Mouse (Mus musculus) MEL (cell line): Measurements from ENCODE around the gene Senp6. TPM values are rescaled to one million over a fixed set of nuclear protein-coding genes. Genes with fewer than 3 reads are reported as not detected.

Experiments used
- DNase-seq: peaks from one replicate; pipeline ENCODE4 v3.0.0; 2011; ENCODE audit warnings: low read depth, low spot score
- H3K27ac ChIP-seq: 2 replicates; pipeline ENCODE4 v1.5.1; 2012; ENCODE audit warnings: low read depth, mild to moderate bottlenecking, control low read depth, low read length, moderate library complexity; ENCODE audit not compliant: control insufficient read depth
- H3K27me3 ChIP-seq, 2 experiments: fragments of 150-350 bp in 1 of 2; sonication (generic) in 1 of 2; 2 replicates each; pipeline ENCODE4 v1.6.1; 2012; ENCODE audit warnings: low read length in 2 of 2, mild to moderate bottlenecking in 2 of 2, improper control_type of control experiment in 1 of 2, moderate library complexity in 1 of 2; ENCODE audit not compliant: insufficient read depth in 2 of 2, control insufficient read depth in 1 of 2
- H3K36me3 ChIP-seq, 2 experiments: 2 replicates each; pipeline ENCODE4 v1.6.1; 2012 to 2014; ENCODE audit warnings: low read length in 2 of 2, improper control_type of control experiment in 1 of 2, inconsistent platforms in 1 of 2, mild to moderate bottlenecking in 1 of 2; ENCODE audit not compliant: insufficient read depth in 2 of 2, control insufficient read depth in 1 of 2
- H3K4me1 ChIP-seq, 2 experiments: fragments of 150-350 bp in 1 of 2; sonication (generic) in 1 of 2; 2 replicates each; pipeline ENCODE4 v1.6.1; 2012; ENCODE audit warnings: low read length in 2 of 2, improper control_type of control experiment in 1 of 2, mild to moderate bottlenecking in 1 of 2; ENCODE audit not compliant: insufficient read depth in 2 of 2, control insufficient read depth in 1 of 2
- H3K4me3 ChIP-seq, 2 experiments: fragments of 150-350 bp in 1 of 2; sonication (generic) in 1 of 2; 2 replicates each; pipeline ENCODE4 v1.5.1; 2012; ENCODE audit warnings: low read depth in 2 of 2, low read length in 2 of 2, mild to moderate bottlenecking in 2 of 2, moderate library complexity in 2 of 2, control low read depth in 1 of 2, improper control_type of control experiment in 1 of 2; ENCODE audit not compliant: control insufficient read depth in 1 of 2, insufficient read depth in 1 of 2
- H3K79me2 ChIP-seq: 2 replicates; pipeline ENCODE4 v1.6.1; 2012; ENCODE audit warnings: mild to moderate bottlenecking, low read length, moderate library complexity; ENCODE audit not compliant: control insufficient read depth, poor library complexity, insufficient read depth
- H3K9ac ChIP-seq: 2 replicates; pipeline ENCODE4 v1.6.1; 2012; ENCODE audit warnings: low read depth, mild to moderate bottlenecking, control low read depth, low read length, moderate library complexity; ENCODE audit not compliant: control insufficient read depth, poor library complexity, severe bottlenecking
- H3K9me3 ChIP-seq: fragments of 150-350 bp; sonication (generic); replicated peaks from 2 replicates; pipeline ENCODE4 v1.6.1; 2012; ENCODE audit warnings: mild to moderate bottlenecking, low read length, improper control_type of control experiment, moderate library complexity; ENCODE audit not compliant: insufficient read depth
- CHD1 ChIP-seq: IDR thresholded peaks from 2 replicates; pipeline ENCODE4 v1.6.1; 2012; ENCODE audit warnings: low read depth, mild to moderate bottlenecking, inconsistent platforms, low read length, improper control_type of control experiment
- CHD2 ChIP-seq: IDR thresholded peaks from 2 replicates; pipeline ENCODE4 v1.6.1; 2011; ENCODE audit warnings: low read length, improper control_type of control experiment
- CTCF ChIP-seq, 3 experiments: IDR thresholded peaks in 2 of 3; conservative IDR thresholded peaks in 1 of 3; 2 replicates each; pipeline ENCODE4 v1.5.1; 2011 to 2012; ENCODE audit warnings: low read length in 3 of 3, low read depth in 2 of 3, mild to moderate bottlenecking in 2 of 3, improper control_type of control experiment in 1 of 3, inconsistent platforms in 1 of 3, mixed read lengths in 1 of 3, moderate library complexity in 1 of 3; ENCODE audit not compliant: control insufficient read depth in 1 of 3, insufficient read depth in 1 of 3, poor library complexity in 1 of 3, severe bottlenecking in 1 of 3
- ELF1 ChIP-seq: IDR thresholded peaks from 2 replicates; pipeline ENCODE4 v1.6.1; 2014; ENCODE audit warnings: low read depth, mild to moderate bottlenecking, inconsistent platforms, low read length, improper control_type of control experiment, moderate library complexity
- GABPA ChIP-seq: IDR thresholded peaks from 2 replicates; pipeline ENCODE4 v1.6.1; 2012; ENCODE audit warnings: low read depth, mild to moderate bottlenecking, inconsistent platforms, low read length, improper control_type of control experiment, moderate library complexity
- GATA1 ChIP-seq: IDR thresholded peaks from 2 replicates; pipeline ENCODE4 v1.6.1; 2011; ENCODE audit warnings: low read depth, low read length, improper control_type of control experiment
- HCFC1 ChIP-seq: IDR thresholded peaks from 2 replicates; pipeline ENCODE4 v1.6.1; 2012; ENCODE audit warnings: low read depth, mild to moderate bottlenecking, inconsistent platforms, low read length, improper control_type of control experiment, moderate library complexity
- MAFK ChIP-seq: IDR thresholded peaks from 2 replicates; pipeline ENCODE4 v1.6.1; 2011; ENCODE audit warnings: low read depth, mild to moderate bottlenecking, low read length, improper control_type of control experiment, borderline replicate concordance
- MAX ChIP-seq: IDR thresholded peaks from 2 replicates; pipeline ENCODE4 v1.6.1; 2011; ENCODE audit warnings: low read length, improper control_type of control experiment
- MAZ ChIP-seq: IDR thresholded peaks from 2 replicates; pipeline ENCODE4 v1.6.1; 2012; ENCODE audit warnings: low read depth, mild to moderate bottlenecking, inconsistent platforms, low read length, improper control_type of control experiment
- MEF2A ChIP-seq: IDR thresholded peaks from 2 replicates; pipeline ENCODE4 v1.6.1; 2014; ENCODE audit warnings: low read depth, mild to moderate bottlenecking, inconsistent platforms, low read length, improper control_type of control experiment; ENCODE audit not compliant: poor library complexity, insufficient replicate concordance, severe bottlenecking; ENCODE audit errors: extremely low read depth
- MXI1 ChIP-seq: IDR thresholded peaks from 2 replicates; pipeline ENCODE4 v1.6.1; 2011; ENCODE audit warnings: mild to moderate bottlenecking, low read depth, low read length, improper control_type of control experiment
- MYC ChIP-seq: IDR thresholded peaks from 2 replicates; pipeline ENCODE4 v1.6.1; 2011; ENCODE audit warnings: low read depth, mild to moderate bottlenecking, low read length, improper control_type of control experiment, moderate library complexity
- NELFE ChIP-seq: IDR thresholded peaks from 2 replicates; pipeline ENCODE4 v1.6.1; 2011; ENCODE audit warnings: low read depth, low read length, improper control_type of control experiment
- POLR2A ChIP-seq, 2 experiments: IDR thresholded peaks; 2 replicates each; pipeline ENCODE4 v1.6.1; 2011 to 2012; ENCODE audit warnings: low read length in 2 of 2, mild to moderate bottlenecking in 2 of 2, control low read depth in 1 of 2, improper control_type of control experiment in 1 of 2, low read depth in 1 of 2, moderate library complexity in 1 of 2; ENCODE audit not compliant: control insufficient read depth in 1 of 2, insufficient read depth in 1 of 2, poor library complexity in 1 of 2
- POLR2AphosphoS2 ChIP-seq: IDR thresholded peaks from 2 replicates; pipeline ENCODE4 v1.6.1; 2011; ENCODE audit warnings: low read length, improper control_type of control experiment
- POLR2AphosphoS5 ChIP-seq: IDR thresholded peaks from 2 replicates; pipeline ENCODE4 v1.6.1; 2012; ENCODE audit warnings: low read depth, borderline replicate concordance, mild to moderate bottlenecking, inconsistent platforms, low read length, moderate library complexity, mixed read lengths
- RAD21 ChIP-seq: IDR thresholded peaks from 2 replicates; pipeline ENCODE4 v1.6.1; 2011; ENCODE audit warnings: mild to moderate bottlenecking, low read depth, low read length, improper control_type of control experiment
- RCOR1 ChIP-seq: IDR thresholded peaks from 2 replicates; pipeline ENCODE4 v1.6.1; 2012; ENCODE audit warnings: low read depth, mild to moderate bottlenecking, inconsistent platforms, low read length, improper control_type of control experiment
- SIN3A ChIP-seq: IDR thresholded peaks from 2 replicates; pipeline ENCODE4 v1.6.1; 2012; ENCODE audit warnings: low read length, improper control_type of control experiment, inconsistent platforms
- SMC3 ChIP-seq: IDR thresholded peaks from 2 replicates; pipeline ENCODE4 v1.6.1; 2011; ENCODE audit warnings: low read depth, low read length, improper control_type of control experiment
- TCF12 ChIP-seq: IDR thresholded peaks from 2 replicates; pipeline ENCODE4 v1.6.1; 2014; ENCODE audit warnings: low read depth, mild to moderate bottlenecking, inconsistent platforms, low read length, improper control_type of control experiment, moderate library complexity
- UBTF ChIP-seq: IDR thresholded peaks from 2 replicates; pipeline ENCODE4 v1.6.1; 2012; ENCODE audit warnings: low read depth, mild to moderate bottlenecking, inconsistent platforms, low read length, improper control_type of control experiment, moderate library complexity, borderline replicate concordance; ENCODE audit not compliant: insufficient read depth
- ZC3H11A ChIP-seq: IDR thresholded peaks from 2 replicates; pipeline ENCODE4 v1.6.1; 2012; ENCODE audit warnings: low read depth, mild to moderate bottlenecking, inconsistent platforms, low read length, improper control_type of control experiment
- ZMIZ1 ChIP-seq: IDR thresholded peaks from 2 replicates; pipeline ENCODE4 v1.6.1; 2012; ENCODE audit warnings: low read depth, mild to moderate bottlenecking, inconsistent platforms, low read length, improper control_type of control experiment, moderate library complexity
- ZNF384 ChIP-seq: IDR thresholded peaks from 2 replicates; pipeline ENCODE4 v1.6.1; 2012; ENCODE audit warnings: low read depth, mild to moderate bottlenecking, inconsistent platforms, low read length, improper control_type of control experiment
- polyA plus RNA-seq, 2 experiments: library from polyadenylated mRNA; stranded (reverse) in 1 of 2; unstranded in 1 of 2; fragments of >175 nt in 1 of 2; fragments of >200 nt in 1 of 2; gene quantifications; 2 replicates each; pipeline versions ENCODE4 v1.2.1 to v1.2.4; 2012; ENCODE audit warnings: low replicate concordance in 2 of 2, low read depth in 1 of 2; ENCODE audit not compliant: insufficient read length in 2 of 2, insufficient read depth in 1 of 2, missing spikeins in 1 of 2
- total RNA-seq: library from RNA; depleted of rRNA; stranded (reverse); fragments of 300-350 nt; gene quantifications from 2 replicates; pipeline ENCODE4 v1.2.3, GENCODE M21; 2012

The Senp6 gene
- total and polyA plus RNA-seq, 3 experiments, result 67.0 to 670 (median 71.1) TPM

- no peaks in the 10 kb centered on the region for H3K9me3 ChIP-seq
- H3K4me1 ChIP-seq, result no peaks in the 10 kb centered on the region
- 0 out of 4 replicates have a peak, but pooled peaks cover 0 to 2% of the 10 kb centered on the region in 2 experiments for H3K27me3 ChIP-seq
- no peak overlapping the region for H3K9ac ChIP-seq
- H3K4me3 ChIP-seq, result no peak overlapping the region
- no peaks in the 10 kb centered on the region for H3K79me2 ChIP-seq
- no peak overlapping the region for H3K27ac ChIP-seq
- no peaks in the 10 kb centered on the region for H3K36me3 ChIP-seq
- TF ChIP-seq HCFC1 (no peak), GATA1 (no peak), ZC3H11A (no peak), MAX (no peak), UBTF (no peak), MYC (no peak), POLR2AphosphoS5 (no peak), TCF12 (no peak), SIN3A (no peak), MEF2A (no peak), CHD1 (no peak), MXI1 (no peak), CHD2 (no peak), ZNF384 (no peak), POLR2AphosphoS2 (no peak), SMC3 (no peak), ZMIZ1 (no peak), NELFE (no peak)
- DNase-seq, result no peak
Measured at GRCm38 (mm10) chr9:80185737-80186136, 119.0 kb downstream of the Senp6 start.

- H3K4me3 ChIP-seq, result no peak overlapping the region
- DNase-seq, result no peak
- H3K36me3 ChIP-seq, result no peaks in the 10 kb centered on the region
- H3K4me1 ChIP-seq, result no peaks in the 10 kb centered on the region
- H3K27me3 ChIP-seq, result 0 out of 4 replicates have a peak, but pooled peaks cover 0 to 2% of the 10 kb centered on the region in 2 experiments
- no peak overlapping the region for H3K9ac ChIP-seq
- H3K27ac ChIP-seq, result no peak overlapping the region
- H3K9me3 ChIP-seq, result no peaks in the 10 kb centered on the region
- H3K79me2 ChIP-seq, result no peaks in the 10 kb centered on the region
- no peak for TF ChIP-seq SIN3A
- no peak for TF ChIP-seq CTCF (IDR thresholded peaks at IDR 0.05 in 2 of 3, conservative IDR thresholded peaks at IDR 0.05 in 1 of 3; ENCODE audit: control insufficient read depth in 1 of 3, insufficient read depth in 1 of 3, low read depth in 2 of 3, low read length in 3 of 3, poor library complexity in 1 of 3, severe bottlenecking in 1 of 3)
- no peak for TF ChIP-seq MAX
- TF ChIP-seq NELFE, result no peak
- no peak for TF ChIP-seq MAZ
- TF ChIP-seq MAFK, result no peak
- TF ChIP-seq HCFC1, result no peak
- no peak for TF ChIP-seq POLR2A (IDR thresholded peaks at IDR 0.05; ENCODE audit: control insufficient read depth in 1 of 2, insufficient read depth in 1 of 2, low read depth in 1 of 2, low read length in 2 of 2, poor library complexity in 1 of 2)
- TF ChIP-seq GABPA, result no peak
- TF ChIP-seq RAD21, result no peak
- TF ChIP-seq SMC3, result no peak
- TF ChIP-seq ZC3H11A, result no peak
- TF ChIP-seq POLR2AphosphoS5, result no peak
- TF ChIP-seq ZNF384, result no peak
- TF ChIP-seq RCOR1, result no peak
- TF ChIP-seq ELF1, result no peak
Measured at GRCm38 (mm10) chr9:80186693-80187092, 120.0 kb downstream of the Senp6 start.
